Mouse (Mus musculus): ENCODE measurements at regions not wholly inside any gene's neighbourhood (a gene's known extent, or its start where the extent isn't known, plus 50 kb on each side); places are given as distances from the start of the nearest gene placed in this dataset.

DNA sequence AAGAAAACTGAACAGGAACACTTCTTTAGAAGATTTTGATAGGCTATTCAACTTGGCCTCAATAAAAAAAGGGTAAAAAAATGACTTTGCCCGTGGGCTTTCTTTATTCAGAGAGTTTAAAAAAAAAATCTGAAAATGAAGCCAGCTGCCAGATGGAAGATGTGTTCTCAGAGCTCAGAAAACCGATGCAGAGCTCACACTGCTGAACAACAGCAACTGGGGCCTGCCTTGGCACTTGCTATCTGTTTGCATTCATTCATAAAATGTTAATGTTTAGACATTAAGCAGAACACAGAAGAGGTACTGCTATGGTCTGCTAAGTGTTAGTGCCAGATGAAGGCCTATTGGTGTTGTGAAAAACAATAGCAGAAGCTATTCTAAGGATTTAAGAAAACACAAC is 173.8 kb upstream of the Smc2 start:
- H3K9ac ChIP-seq (ENCODE audit: low read depth, low read length) = no peak overlapping the region
- H3K36me3 ChIP-seq (ENCODE audit: control insufficient read depth, insufficient read depth, low read length) = no peaks in the 10 kb centered on the region
- H3K4me2 ChIP-seq (ENCODE audit: low read length) = no peak overlapping the region
- H3K27me3 ChIP-seq (ENCODE audit: control insufficient read depth, insufficient read depth, low read depth, low read length) = no peaks in the 10 kb centered on the region
- no peaks in the 10 kb centered on the region for H3K9me3 ChIP-seq (replicated peaks; ENCODE audit: control insufficient read depth, low read length, poor library complexity, severe bottlenecking)
- H3K27ac ChIP-seq (ENCODE audit: low read length) = no peak overlapping the region
- 38% methylated on average over 2 of the region's 2 CpGs for WGBS
- no peak for ATAC-seq
- H3K4me1 ChIP-seq (ENCODE audit: control insufficient read depth, insufficient read depth, low read length) = no peaks in the 10 kb centered on the region
- H3K4me3 ChIP-seq (ENCODE audit: low read depth, low read length) = no peak overlapping the region

DNA sequence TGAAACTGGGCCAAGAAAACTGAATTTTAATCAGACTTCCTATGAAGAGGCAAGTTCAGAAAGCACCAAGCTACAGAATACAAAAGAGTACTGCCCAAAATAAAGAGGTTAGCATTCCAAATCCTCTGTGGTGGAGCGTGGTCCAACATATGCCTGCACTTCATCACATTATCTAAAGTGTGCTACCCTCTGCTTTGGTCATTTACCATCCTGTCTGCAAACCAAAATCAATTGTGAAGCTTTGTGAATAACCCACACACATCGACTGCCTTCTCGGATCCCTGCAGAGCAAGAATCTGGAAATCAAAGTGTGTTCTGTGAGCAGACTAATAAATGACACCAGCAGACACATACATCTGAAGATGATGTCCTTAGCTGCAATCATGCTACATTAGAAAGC is 156.6 kb upstream of the Smc2 start:
- H3K27me3 ChIP-seq (ENCODE audit: control insufficient read depth, insufficient read depth, low read depth, low read length) = no peaks in the 10 kb centered on the region
- no peaks in the 10 kb centered on the region for H3K9me3 ChIP-seq (replicated peaks; ENCODE audit: control insufficient read depth, low read length, poor library complexity, severe bottlenecking)
- no peak overlapping the region for H3K4me3 ChIP-seq (ENCODE audit: low read depth, low read length)
- peaks cover 2% of the 10 kb centered on the region; the same call in 1 of the 2 replicates for H3K4me1 ChIP-seq (ENCODE audit: control insufficient read depth, insufficient read depth, low read length)
- WGBS = 22% methylated on average over 3 of the region's 3 CpGs
- H3K4me2 ChIP-seq (ENCODE audit: low read length) = no peak overlapping the region
- no peak overlapping the region for H3K9ac ChIP-seq (ENCODE audit: low read depth, low read length)
- no peak overlapping the region for H3K27ac ChIP-seq (ENCODE audit: low read length)
- ATAC-seq = peak; percentile 51
- H3K36me3 ChIP-seq (ENCODE audit: control insufficient read depth, insufficient read depth, low read length) = no peaks in the 10 kb centered on the region

DNA sequence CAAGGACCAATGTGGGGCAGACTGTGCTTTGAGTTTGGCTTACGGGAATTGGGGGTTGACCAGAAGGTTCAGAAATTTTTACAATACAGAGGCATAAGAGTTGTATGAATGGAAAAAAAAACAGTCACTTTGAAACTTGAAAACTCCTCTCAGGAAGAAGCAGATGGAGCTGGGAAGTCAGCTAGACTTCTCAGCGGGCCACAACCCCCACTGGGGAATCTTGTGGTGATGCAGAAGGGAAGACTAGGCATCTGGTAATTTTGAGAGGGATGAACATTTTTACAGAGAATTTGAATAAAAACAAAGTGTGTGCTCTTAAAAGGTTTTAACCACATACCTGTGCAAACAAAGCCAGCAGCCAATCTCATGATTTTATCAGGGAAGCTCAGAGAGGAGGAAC is 154.1 kb upstream of the Smc2 start:
- Histone ChIP-seq H3K4me1 (ENCODE audit: control insufficient read depth, insufficient read depth, low read length) (peaks cover 2% of the 10 kb centered on the region; the same call in 1 of the 2 replicates), H3K36me3 (ENCODE audit: control insufficient read depth, insufficient read depth, low read length) (no peaks in the 10 kb centered on the region), H3K9ac (ENCODE audit: low read depth, low read length) (no peak overlapping the region), H3K4me3 (ENCODE audit: low read depth, low read length) (no peak overlapping the region), H3K27me3 (ENCODE audit: control insufficient read depth, insufficient read depth, low read depth, low read length) (no peaks in the 10 kb centered on the region), H3K4me2 (ENCODE audit: low read length) (no peak overlapping the region), H3K27ac (ENCODE audit: low read length) (no peak overlapping the region), H3K9me3 (replicated peaks; ENCODE audit: control insufficient read depth, low read length, poor library complexity, severe bottlenecking) (no peaks in the 10 kb centered on the region)
- ATAC-seq = no peak
- 74% methylated on average over 2 of the region's 2 CpGs for WGBS

DNA sequence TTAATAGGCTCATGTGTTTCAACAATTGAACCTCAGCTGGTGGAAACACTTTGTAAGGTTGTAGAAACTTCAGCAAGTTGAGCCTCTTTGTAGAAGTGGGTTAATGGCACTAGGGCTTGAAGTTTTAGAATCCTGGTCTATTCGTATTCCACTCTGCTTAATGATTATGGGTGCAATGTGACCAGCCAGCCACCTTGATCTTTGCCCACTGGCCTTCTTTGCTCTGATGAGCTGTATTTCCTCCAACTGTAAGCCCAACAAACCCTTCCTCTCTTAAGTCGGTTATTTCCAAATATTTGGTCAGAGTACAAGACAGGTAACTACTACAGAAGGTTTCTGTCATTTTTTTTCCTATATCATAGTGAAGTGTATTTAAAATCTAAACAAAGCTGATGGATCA is 145.4 kb upstream of the Smc2 start:
- Histone ChIP-seq H3K9ac (ENCODE audit: low read depth, low read length) (no peak overlapping the region), H3K4me2 (ENCODE audit: low read length) (no peak overlapping the region), H3K4me3 (ENCODE audit: low read depth, low read length) (no peak overlapping the region), H3K27ac (ENCODE audit: low read length) (no peak overlapping the region), H3K27me3 (ENCODE audit: control insufficient read depth, insufficient read depth, low read depth, low read length) (no peaks in the 10 kb centered on the region), H3K4me1 (ENCODE audit: control insufficient read depth, insufficient read depth, low read length) (no peaks in the 10 kb centered on the region), H3K9me3 (replicated peaks; ENCODE audit: control insufficient read depth, low read length, poor library complexity, severe bottlenecking) (no peaks in the 10 kb centered on the region), H3K36me3 (ENCODE audit: control insufficient read depth, insufficient read depth, low read length) (no peaks in the 10 kb centered on the region)
- 87% methylated on average over 2 of the region's 2 CpGs for WGBS
- ATAC-seq = no peak

DNA sequence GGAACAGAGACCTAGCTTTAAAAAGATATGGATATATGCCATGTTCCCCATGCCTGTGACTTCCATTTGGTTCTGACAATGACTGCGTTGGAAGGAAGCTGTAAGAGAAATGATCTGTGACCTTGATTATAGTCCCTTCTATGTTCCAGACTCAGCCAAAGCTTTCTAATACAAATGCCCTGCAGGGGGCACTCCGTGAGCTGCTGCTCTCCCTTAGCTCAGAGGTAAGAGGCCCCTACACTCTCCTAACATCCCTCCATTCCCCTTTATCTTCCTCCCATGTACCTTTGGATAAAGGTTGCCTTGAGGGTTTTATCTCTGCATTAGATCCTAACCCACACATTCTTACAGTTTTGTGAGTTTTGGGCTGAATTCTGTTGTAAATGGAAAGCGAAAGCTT is 139.8 kb upstream of the Smc2 start:
- no peaks in the 10 kb centered on the region for H3K9me3 ChIP-seq (replicated peaks; ENCODE audit: control insufficient read depth, low read length, poor library complexity, severe bottlenecking)
- H3K27ac ChIP-seq (ENCODE audit: low read length) = no peak overlapping the region
- H3K9ac ChIP-seq (ENCODE audit: low read depth, low read length) = no peak overlapping the region
- H3K4me3 ChIP-seq (ENCODE audit: low read depth, low read length) = no peak overlapping the region
- WGBS = 46% methylated on average over 3 of the region's 3 CpGs
- no peak for ATAC-seq
- no peaks in the 10 kb centered on the region for H3K36me3 ChIP-seq (ENCODE audit: control insufficient read depth, insufficient read depth, low read length)
- no peaks in the 10 kb centered on the region for H3K27me3 ChIP-seq (ENCODE audit: control insufficient read depth, insufficient read depth, low read depth, low read length)
- H3K4me1 ChIP-seq (ENCODE audit: control insufficient read depth, insufficient read depth, low read length) = no peaks in the 10 kb centered on the region
- no peak overlapping the region for H3K4me2 ChIP-seq (ENCODE audit: low read length)

DNA sequence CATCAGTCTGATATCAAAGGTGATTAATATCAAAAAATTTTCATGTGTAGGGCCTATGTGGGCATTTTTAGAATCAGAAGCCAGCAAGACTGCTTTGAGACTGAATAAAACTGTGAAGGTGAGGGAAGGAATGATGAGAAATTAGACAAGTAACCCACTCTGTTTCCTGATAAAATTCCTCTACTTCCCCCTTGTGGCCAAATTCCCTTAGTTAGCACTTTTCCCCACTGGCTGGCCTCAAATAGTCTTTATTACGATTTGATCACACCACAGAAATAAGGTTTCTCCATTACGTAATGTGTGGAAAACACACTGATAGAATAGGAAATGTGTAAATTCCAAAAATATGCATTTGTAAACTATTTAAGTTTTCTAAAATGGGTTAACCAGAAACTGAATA is 137.4 kb upstream of the Smc2 start:
- no peaks in the 10 kb centered on the region for H3K36me3 ChIP-seq (ENCODE audit: control insufficient read depth, insufficient read depth, low read length)
- H3K9me3 ChIP-seq (replicated peaks; ENCODE audit: control insufficient read depth, low read length, poor library complexity, severe bottlenecking) = no peaks in the 10 kb centered on the region
- no peaks in the 10 kb centered on the region for H3K4me1 ChIP-seq (ENCODE audit: control insufficient read depth, insufficient read depth, low read length)
- H3K4me2 ChIP-seq (ENCODE audit: low read length) = no peak overlapping the region
- no peak overlapping the region for H3K9ac ChIP-seq (ENCODE audit: low read depth, low read length)
- no peak overlapping the region for H3K27ac ChIP-seq (ENCODE audit: low read length)
- 69% methylated on average over 2 of the region's 2 CpGs for WGBS
- no peaks in the 10 kb centered on the region for H3K27me3 ChIP-seq (ENCODE audit: control insufficient read depth, insufficient read depth, low read depth, low read length)
- no peak overlapping the region for H3K4me3 ChIP-seq (ENCODE audit: low read depth, low read length)
- no peak for ATAC-seq

DNA sequence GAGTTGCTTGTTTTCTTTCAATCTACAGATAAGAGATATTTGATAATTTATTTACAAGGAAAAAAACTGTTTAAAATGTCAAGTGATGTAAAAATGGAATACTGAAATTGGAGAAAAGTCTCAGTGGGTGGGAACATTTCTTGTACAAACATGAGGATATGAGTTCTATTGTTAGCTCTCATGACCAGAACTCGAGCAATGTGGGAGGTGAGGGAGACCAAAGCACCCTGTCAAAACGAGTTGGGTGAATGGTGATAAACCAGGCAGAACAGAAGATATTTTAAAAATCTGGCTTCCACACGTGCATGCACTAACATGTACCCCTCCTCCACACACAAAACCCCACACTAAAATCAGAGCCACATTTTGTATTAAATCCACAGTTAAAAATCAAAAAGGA is 114.7 kb upstream of the Smc2 start:
- 63% methylated on average over 3 of the region's 3 CpGs for WGBS

DNA sequence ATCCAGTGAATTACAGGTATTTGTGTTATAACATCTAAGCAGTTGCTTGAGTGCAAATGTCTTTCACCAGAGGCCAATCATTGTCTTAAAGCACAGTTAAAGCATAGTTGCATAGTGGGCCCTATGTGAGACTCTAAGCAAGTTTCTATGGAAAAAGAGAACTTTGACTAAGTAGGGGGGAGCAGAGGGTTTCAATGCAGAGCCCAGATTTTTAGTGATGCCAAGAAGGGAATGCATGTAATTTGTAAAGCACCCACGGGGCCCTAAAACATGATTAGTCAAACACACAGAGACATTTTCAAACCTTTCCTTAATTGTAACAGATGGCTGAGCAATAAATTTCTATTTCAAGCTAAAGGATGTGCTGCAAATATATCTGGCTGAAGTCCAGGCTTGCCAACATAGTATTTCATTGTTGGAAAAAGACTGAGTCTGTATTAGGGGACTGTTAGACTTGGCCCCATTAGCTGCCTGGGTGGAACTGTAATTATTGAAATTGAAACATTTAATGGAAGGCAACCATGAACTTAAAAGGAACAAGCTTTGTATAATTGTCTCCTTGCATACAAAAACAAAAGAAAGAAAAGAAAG is 107.6 kb upstream of the Smc2 start:
- Histone ChIP-seq H3K27ac (ENCODE audit: low read length) (no peak overlapping the region), H3K9me3 (replicated peaks; ENCODE audit: control insufficient read depth, low read length, poor library complexity, severe bottlenecking) (no peaks in the 10 kb centered on the region)
- 68% methylated on average over 1 of the region's 1 CpGs for WGBS

More for the DNA sequence above, 114.7 kb upstream of the Smc2 start:
- Histone ChIP-seq H3K36me3 (ENCODE audit: control insufficient read depth, insufficient read depth, low read length) (no peaks in the 10 kb centered on the region), H3K4me1 (ENCODE audit: control insufficient read depth, insufficient read depth, low read length) (no peaks in the 10 kb centered on the region), H3K9me3 (replicated peaks; ENCODE audit: control insufficient read depth, low read length, poor library complexity, severe bottlenecking) (no peaks in the 10 kb centered on the region), H3K4me3 (ENCODE audit: low read depth, low read length) (no peak overlapping the region), H3K9ac (ENCODE audit: low read depth, low read length) (no peak overlapping the region), H3K4me2 (ENCODE audit: low read length) (no peak overlapping the region), H3K27ac (ENCODE audit: low read length) (no peak overlapping the region), H3K27me3 (ENCODE audit: control insufficient read depth, insufficient read depth, low read depth, low read length) (no peaks in the 10 kb centered on the region)
- ATAC-seq = no peak

DNA sequence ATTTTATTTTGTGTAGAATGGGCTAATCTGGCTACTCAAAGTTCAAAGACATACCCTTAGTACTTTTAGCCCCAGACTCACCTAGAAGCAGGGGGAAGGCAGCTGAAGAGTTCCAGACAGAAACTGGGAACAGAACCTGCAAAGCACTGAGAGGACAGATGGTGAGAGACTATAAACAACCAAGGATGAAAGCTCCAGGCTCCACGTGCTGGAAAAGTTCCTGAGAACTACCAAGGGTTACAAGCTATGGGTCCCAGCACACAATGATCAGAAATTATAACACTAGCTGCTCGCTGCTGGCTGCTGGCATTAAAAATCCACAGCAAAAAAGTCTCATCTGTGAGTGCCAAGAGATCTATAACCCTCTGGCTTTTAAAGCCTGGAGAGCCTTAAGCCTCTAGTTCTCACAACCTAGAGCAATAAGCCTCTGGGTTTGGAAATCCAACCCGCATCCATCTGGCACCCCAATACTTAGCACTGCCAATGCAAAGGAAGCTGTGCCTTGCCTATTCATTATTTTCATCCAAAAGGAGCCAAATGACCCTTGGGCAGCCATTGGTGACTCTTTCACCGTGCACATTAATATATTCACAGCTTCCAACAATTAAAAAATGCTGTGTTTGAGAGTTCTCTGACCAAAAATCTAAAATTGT is 102.6 kb upstream of the Smc2 start:
- H3K27ac ChIP-seq (ENCODE audit: low read length) = no peak overlapping the region
- no peaks in the 10 kb centered on the region for H3K9me3 ChIP-seq (replicated peaks; ENCODE audit: control insufficient read depth, low read length, poor library complexity, severe bottlenecking)
- H3K4me1 ChIP-seq (ENCODE audit: control insufficient read depth, insufficient read depth, low read length) = no peaks in the 10 kb centered on the region
- no peak overlapping the region for H3K4me2 ChIP-seq (ENCODE audit: low read length)
- WGBS = 79% methylated on average over 4 of the region's 4 CpGs
- no peak for ATAC-seq
- H3K4me3 ChIP-seq (ENCODE audit: low read depth, low read length) = no peak overlapping the region
- H3K27me3 ChIP-seq (ENCODE audit: control insufficient read depth, insufficient read depth, low read depth, low read length) = no peaks in the 10 kb centered on the region
- H3K36me3 ChIP-seq (ENCODE audit: control insufficient read depth, insufficient read depth, low read length) = no peaks in the 10 kb centered on the region
- no peak overlapping the region for H3K9ac ChIP-seq (ENCODE audit: low read depth, low read length)

More for the DNA sequence above, 107.6 kb upstream of the Smc2 start:
- ATAC-seq = no peak
- Histone ChIP-seq H3K27me3 (ENCODE audit: control insufficient read depth, insufficient read depth, low read depth, low read length) (no peaks in the 10 kb centered on the region), H3K4me3 (ENCODE audit: low read depth, low read length) (no peak overlapping the region), H3K9ac (ENCODE audit: low read depth, low read length) (no peak overlapping the region), H3K36me3 (ENCODE audit: control insufficient read depth, insufficient read depth, low read length) (no peaks in the 10 kb centered on the region), H3K4me2 (ENCODE audit: low read length) (no peak overlapping the region), H3K4me1 (ENCODE audit: control insufficient read depth, insufficient read depth, low read length) (no peaks in the 10 kb centered on the region)
